Mouse (Mus musculus) lung, embryonic 15.5 days (tissue): ENCODE results near the gene Pdxk. TPM values are rescaled to one million over a fixed set of nuclear protein-coding genes. Genes with fewer than 3 reads are reported as not detected.

Source experiments
- ATAC-seq: fragments of 200-750 bp; cut with Nextera tagmentation; 2 replicates; pipeline ENCODE4 v1.8.0; 2017; ENCODE audit warnings: moderate number of reproducible peaks, borderline replicate concordance; ENCODE audit not compliant: low FRiP score, low TSS enrichment; ENCODE audit errors: extremely low read depth
- H3K27ac ChIP-seq: fragments of 300-500 bp; sonication (generic); 2 replicates; pipeline ENCODE4 v1.5.1; 2015; ENCODE audit warnings: moderate library complexity, mild to moderate bottlenecking, inconsistent platforms
- H3K27me3 ChIP-seq: fragments of 300-500 bp; sonication (generic); 2 replicates; pipeline ENCODE4 v1.6.1; 2015; ENCODE audit warnings: inconsistent platforms
- H3K36me3 ChIP-seq: fragments of 300-500 bp; sonication (generic); 2 replicates; pipeline ENCODE4 v1.6.1; 2015; ENCODE audit warnings: inconsistent platforms
- H3K4me1 ChIP-seq: fragments of 300-500 bp; sonication (generic); 2 replicates; pipeline ENCODE4 v1.6.1; 2015; ENCODE audit warnings: inconsistent platforms
- H3K4me2 ChIP-seq: fragments of 300-500 bp; sonication (generic); 2 replicates; pipeline ENCODE4 v1.6.1; 2015; ENCODE audit warnings: inconsistent platforms, mild to moderate bottlenecking, moderate library complexity
- H3K4me3 ChIP-seq: fragments of 300-500 bp; sonication (generic); 2 replicates; pipeline ENCODE4 v1.5.1; 2015; ENCODE audit warnings: mild to moderate bottlenecking, inconsistent platforms
- H3K9ac ChIP-seq: fragments of 300-500 bp; sonication (generic); 2 replicates; pipeline ENCODE4 v1.6.1; 2015; ENCODE audit warnings: inconsistent platforms
- H3K9me3 ChIP-seq: fragments of 300-500 bp; sonication (generic); 2 replicates; pipeline ENCODE4 v1.6.1; 2016; ENCODE audit warnings: inconsistent platforms
- WGBS: fragments of 180-500 bp; shearing (Covaris S2); methylation state at CpG from one replicate; pipeline ENCODE4 v1.1.7; 2015; 5-methylcytosine and 5-hydroxymethylcytosine counted together
- polyA plus RNA-seq: library from polyadenylated mRNA; unstranded; fragments of >200 nt; fragmentation: Nextera tagmentation; extraction: Ambion mirVana; gene quantifications from 2 replicates; pipeline ENCODE4 v1.2.1, GENCODE M21; 2015

Pdxk gene
- polyA plus RNA-seq, 1 experiment from 2014 or later, result 7.8 TPM

GRCm38 (mm10) chr10:78457495-78458347 lies 7.1 kb downstream of the Pdxk start:
- Histone ChIP-seq H3K27ac (no peak overlapping the region), H3K4me3 (no peak overlapping the region), H3K4me1 (peaks cover 22% of the 10 kb centered on the region), H3K27me3 (no peaks in the 10 kb centered on the region), H3K9ac (no peak overlapping the region), H3K36me3 (no peaks in the 10 kb centered on the region), H3K4me2 (peak overlapping the region; percentile 39), H3K9me3 (no peaks in the 10 kb centered on the region)
- ATAC-seq, result peak; percentile 25
- WGBS, result 20% methylated on average over 10 of the region's 10 CpGs

- H3K9ac ChIP-seq, result no peak overlapping the region
- no peak overlapping the region for H3K27ac ChIP-seq
- no peak overlapping the region for H3K4me2 ChIP-seq
- H3K36me3 ChIP-seq, result no peaks in the 10 kb centered on the region
- no peaks in the 10 kb centered on the region for H3K9me3 ChIP-seq
- no peak for ATAC-seq
- H3K4me3 ChIP-seq, result no peak overlapping the region
- no peaks in the 10 kb centered on the region for H3K27me3 ChIP-seq
- 70% methylated on average over 13 of the region's 13 CpGs for WGBS
- peaks cover 22% of the 10 kb centered on the region for H3K4me1 ChIP-seq
Observed at GRCm38 (mm10) chr10:78456696-78457095, 8.1 kb downstream of the Pdxk start.

- Histone ChIP-seq H3K9ac (no peak overlapping the region), H3K27me3 (no peaks in the 10 kb centered on the region), H3K9me3 (no peaks in the 10 kb centered on the region), H3K4me2 (no peak overlapping the region), H3K36me3 (peaks cover 5% of the 10 kb centered on the region; the same call in 1 of the 2 replicates), H3K4me3 (no peak overlapping the region), H3K4me1 (0 out of 2 replicates have a peak, but pooled peaks cover 2% of the 10 kb centered on the region), H3K27ac (no peak overlapping the region)
- 57% methylated on average over 4 of the region's 4 CpGs for WGBS
- ATAC-seq, result no peak
Observed at GRCm38 (mm10) chr10:78452641-78453040, 12.1 kb downstream of the Pdxk start.

- no peak for ATAC-seq
- no peaks in the 10 kb centered on the region for H3K4me1 ChIP-seq
- no peak overlapping the region for H3K9ac ChIP-seq
- no peaks in the 10 kb centered on the region for H3K27me3 ChIP-seq
- no peak overlapping the region for H3K27ac ChIP-seq
- no peak overlapping the region for H3K4me3 ChIP-seq
- H3K36me3 ChIP-seq, result peaks cover 5% of the 10 kb centered on the region; the same call in 1 of the 2 replicates
- H3K9me3 ChIP-seq, result no peaks in the 10 kb centered on the region
- H3K4me2 ChIP-seq, result no peak overlapping the region
- 92% methylated on average over 5 of the region's 5 CpGs for WGBS
Observed at GRCm38 (mm10) chr10:78450761-78451160, 14.0 kb downstream of the Pdxk start.

GRCm38 (mm10) chr10:78447396-78447795 lies 17.4 kb downstream of the Pdxk start:
- no peak overlapping the region for H3K27ac ChIP-seq
- no peaks in the 10 kb centered on the region for H3K9me3 ChIP-seq
- no peak for ATAC-seq
- no peak overlapping the region for H3K4me3 ChIP-seq
- no peaks in the 10 kb centered on the region for H3K27me3 ChIP-seq
- H3K9ac ChIP-seq, result no peak overlapping the region
- no peaks in the 10 kb centered on the region for H3K4me1 ChIP-seq
- WGBS, result 86% methylated on average over 3 of the region's 3 CpGs
- H3K4me2 ChIP-seq, result no peak overlapping the region
- H3K36me3 ChIP-seq, result peaks cover 5% of the 10 kb centered on the region; the same call in 1 of the 2 replicates

GRCm38 (mm10) chr10:78446195-78446594 lies 18.6 kb downstream of the Pdxk start:
- Histone ChIP-seq H3K27ac (no peak overlapping the region), H3K27me3 (no peaks in the 10 kb centered on the region), H3K4me2 (no peak overlapping the region), H3K36me3 (peaks cover 5% of the 10 kb centered on the region; the same call in 1 of the 2 replicates), H3K4me3 (no peak overlapping the region), H3K4me1 (no peaks in the 10 kb centered on the region), H3K9ac (no peak overlapping the region), H3K9me3 (no peaks in the 10 kb centered on the region)
- ATAC-seq, result no peak
- 87% methylated on average over 3 of the region's 3 CpGs for WGBS

- Histone ChIP-seq H3K9ac (no peak overlapping the region), H3K27ac (no peak overlapping the region), H3K36me3 (no peaks in the 10 kb centered on the region), H3K27me3 (no peaks in the 10 kb centered on the region), H3K4me1 (no peaks in the 10 kb centered on the region), H3K4me3 (no peak overlapping the region), H3K4me2 (no peak overlapping the region), H3K9me3 (no peaks in the 10 kb centered on the region)
- whole genome bisulfite sequencing, result 85% methylated on average over 3 of the region's 3 CpGs
- ATAC-seq, result no peak
Observed at GRCm38 (mm10) chr10:78442292-78442691, 22.5 kb downstream of the Pdxk start.

- Histone ChIP-seq H3K9me3 (no peaks in the 10 kb centered on the region), H3K36me3 (no peaks in the 10 kb centered on the region), H3K4me3 (no peak overlapping the region), H3K9ac (no peak overlapping the region), H3K4me1 (no peaks in the 10 kb centered on the region), H3K4me2 (no peak overlapping the region), H3K27me3 (no peaks in the 10 kb centered on the region), H3K27ac (no peak overlapping the region)
- no peak for ATAC-seq
- WGBS, result 80% methylated on average over 5 of the region's 5 CpGs
Observed at GRCm38 (mm10) chr10:78441606-78442005, 23.2 kb downstream of the Pdxk start.

- WGBS, result 59% methylated on average over 9 of the region's 9 CpGs
- ATAC-seq, result no peak
- H3K27me3 ChIP-seq, result no peaks in the 10 kb centered on the region
- H3K4me3 ChIP-seq, result no peak overlapping the region
- H3K4me1 ChIP-seq, result no peaks in the 10 kb centered on the region
- H3K27ac ChIP-seq, result no peak overlapping the region
- H3K9me3 ChIP-seq, result no peaks in the 10 kb centered on the region
- no peaks in the 10 kb centered on the region for H3K36me3 ChIP-seq
- H3K9ac ChIP-seq, result no peak overlapping the region
- H3K4me2 ChIP-seq, result no peak overlapping the region
Observed at GRCm38 (mm10) chr10:78440812-78441211, 24.0 kb downstream of the Pdxk start.

- Histone ChIP-seq H3K27ac (no peak overlapping the region), H3K9me3 (no peaks in the 10 kb centered on the region), H3K36me3 (no peaks in the 10 kb centered on the region), H3K9ac (no peak overlapping the region), H3K4me2 (no peak overlapping the region), H3K4me1 (no peaks in the 10 kb centered on the region), H3K27me3 (no peaks in the 10 kb centered on the region), H3K4me3 (no peak overlapping the region)
- WGBS, result 75% methylated on average over 7 of the region's 7 CpGs
- ATAC-seq, result no peak
Observed at GRCm38 (mm10) chr10:78439990-78440389, 24.8 kb downstream of the Pdxk start.

- no peaks in the 10 kb centered on the region for H3K9me3 ChIP-seq
- H3K4me3 ChIP-seq, result no peak overlapping the region
- H3K9ac ChIP-seq, result no peak overlapping the region
- H3K4me2 ChIP-seq, result no peak overlapping the region
- no peak overlapping the region for H3K27ac ChIP-seq
- 60% methylated on average over 5 of the region's 5 CpGs for WGBS
- no peaks in the 10 kb centered on the region for H3K4me1 ChIP-seq
- H3K36me3 ChIP-seq, result no peaks in the 10 kb centered on the region
- H3K27me3 ChIP-seq, result no peaks in the 10 kb centered on the region
- no peak for ATAC-seq
Observed at GRCm38 (mm10) chr10:78439550-78439949, 25.2 kb downstream of the Pdxk start.

GRCm38 (mm10) chr10:78438094-78438493 lies 26.7 kb downstream of the Pdxk start:
- H3K9ac ChIP-seq, result no peak overlapping the region
- H3K4me3 ChIP-seq, result no peak overlapping the region
- H3K36me3 ChIP-seq, result no peaks in the 10 kb centered on the region
- no peak overlapping the region for H3K4me2 ChIP-seq
- H3K4me1 ChIP-seq, result no peaks in the 10 kb centered on the region
- no peak overlapping the region for H3K27ac ChIP-seq
- no peak for ATAC-seq
- no peaks in the 10 kb centered on the region for H3K27me3 ChIP-seq
- WGBS, result 2% methylated on average over 5 of the region's 5 CpGs
- H3K9me3 ChIP-seq, result no peaks in the 10 kb centered on the region
